Mouse (Mus musculus) liver, adult 2 months (tissue): ENCODE results near the gene Cd34. TPM values are rescaled to one million over a fixed set of nuclear protein-coding genes. Genes with fewer than 3 reads are reported as not detected.

Experiments
- DNase-seq: peaks from one replicate; pipeline ENCODE4 v3.0.0-alpha.2; 2011; ENCODE audit warnings: low read depth, low spot score; ENCODE audit errors: extremely low read depth
- H3K27ac ChIP-seq: fragments of 200-500 bp; replicated peaks from 2 replicates; pipeline ENCODE4 v1.5.1; 2012; ENCODE audit warnings: low read depth, mild to moderate bottlenecking, control low read depth, inconsistent platforms, low read length; ENCODE audit not compliant: insufficient read depth
- H3K27me3 ChIP-seq: fragments of 200-500 bp; 2 replicates; pipeline ENCODE4 v1.6.1; 2012; ENCODE audit warnings: mild to moderate bottlenecking, moderate library complexity, low read length, inconsistent platforms; ENCODE audit not compliant: control insufficient read depth, insufficient read depth
- H3K36me3 ChIP-seq: fragments of 200-500 bp; 2 replicates; pipeline ENCODE4 v1.6.1; 2012; ENCODE audit warnings: low read length, inconsistent platforms; ENCODE audit not compliant: control insufficient read depth, insufficient read depth
- H3K4me1 ChIP-seq: fragments of 200-500 bp; 2 replicates; pipeline ENCODE4 v1.6.1; 2011; ENCODE audit warnings: low read length; ENCODE audit not compliant: control insufficient read depth, insufficient read depth
- H3K4me3 ChIP-seq: fragments of 200-500 bp; 2 replicates; pipeline ENCODE4 v1.5.1; 2011; ENCODE audit warnings: low read depth, mild to moderate bottlenecking, control low read depth, low read length, moderate library complexity; ENCODE audit not compliant: insufficient read depth
- H3K79me2 ChIP-seq: fragments of 200-500 bp; 2 replicates; pipeline ENCODE4 v1.6.1; 2012; ENCODE audit warnings: inconsistent platforms, mild to moderate bottlenecking, low read length, moderate library complexity; ENCODE audit not compliant: control insufficient read depth, insufficient read depth
- H3K9ac ChIP-seq: fragments of 200-500 bp; 2 replicates; pipeline ENCODE4 v1.6.1; 2012; ENCODE audit warnings: low read depth, mild to moderate bottlenecking, control low read depth, inconsistent platforms, low read length
- CTCF ChIP-seq: fragments of 200-500 bp; IDR thresholded peaks from 2 replicates; pipeline ENCODE4 v1.5.1; 2011; ENCODE audit warnings: low read depth, low read length, control low read depth
- POLR2A ChIP-seq: fragments of 200-500 bp; IDR thresholded peaks from 2 replicates; pipeline ENCODE4 v1.6.1; 2011; ENCODE audit warnings: low read length, control low read depth; ENCODE audit not compliant: insufficient read depth; ENCODE audit errors: extremely low read depth
- WGBS: fragments of 180-500 bp; shearing (Covaris S2); methylation state at CpG from one replicate; pipeline ENCODE4 v1.1.7; 2018; 5-methylcytosine and 5-hydroxymethylcytosine counted together
- polyA plus RNA-seq: library from polyadenylated mRNA; depleted of rRNA; stranded (reverse); fragments of >200 nt; gene quantifications from 2 replicates; pipeline ENCODE4 v1.2.3, GENCODE M21; 2012; rRNA removed
- total RNA-seq: library from RNA; depleted of rRNA; stranded (reverse); fragments of >200 nt; gene quantifications from 2 replicates; pipeline ENCODE4 v1.2.3, GENCODE M21; 2014; rRNA removed

Cd34 gene
- total and polyA plus RNA-seq, 2 experiments, result 0.72 to 1.7 TPM

DNA sequence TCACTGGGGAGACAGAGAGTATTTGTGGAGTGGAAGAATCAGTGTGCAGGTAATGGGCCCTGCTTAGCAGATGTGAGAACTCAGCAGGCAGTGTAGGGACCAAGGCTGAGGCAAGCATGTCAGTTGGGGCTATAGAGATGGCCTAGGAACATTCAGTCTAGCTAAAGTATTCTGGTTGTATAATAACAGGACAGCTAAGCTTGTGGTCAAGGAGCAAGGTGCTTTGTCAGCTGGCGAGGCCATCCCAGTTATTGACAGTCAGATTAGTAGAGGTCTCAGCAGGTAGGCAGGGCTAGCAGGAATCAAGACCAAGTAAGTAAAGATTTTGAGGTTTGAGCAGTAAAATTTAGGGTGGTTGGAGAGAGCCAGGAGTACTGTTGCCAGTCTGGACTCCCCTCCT lies 59.8 kb downstream of the Cd34 start:
- Histone ChIP-seq H3K9ac (no peak overlapping the region), H3K79me2 (peaks cover 29% of the 10 kb centered on the region; the same call in 1 of the 2 replicates), H3K4me1 (peaks cover 14% of the 10 kb centered on the region; the same call in 1 of the 2 replicates), H3K4me3 (no peak overlapping the region), H3K27me3 (no peaks in the 10 kb centered on the region), H3K27ac (no peak overlapping the region), H3K36me3 (no peaks in the 10 kb centered on the region)
- no peak for DNase-seq
- 42% methylated on average over 1 of the region's 1 CpGs for WGBS
- TF ChIP-seq CTCF (no peak), POLR2A (no peak)

DNA sequence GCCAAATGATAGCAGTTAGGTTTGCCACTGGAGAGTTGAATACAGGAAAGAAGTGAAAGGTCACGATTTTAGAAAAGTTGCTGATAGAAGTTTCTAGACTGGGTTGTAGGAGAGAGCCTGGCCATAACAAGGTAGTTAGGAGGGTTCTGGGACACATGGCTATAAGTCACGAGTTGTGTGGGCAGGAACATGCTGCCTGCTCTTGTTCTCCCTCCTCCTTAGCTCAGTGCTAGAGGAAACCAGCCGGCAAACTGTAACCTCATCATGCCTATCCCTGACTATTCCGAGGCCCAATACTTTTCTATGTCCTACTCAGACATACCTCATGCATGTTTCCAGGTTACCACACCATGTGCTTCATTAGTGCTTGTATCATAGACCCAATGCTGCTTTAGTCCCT lies 64.7 kb downstream of the Cd34 start:
- H3K4me3 ChIP-seq, result no peak overlapping the region
- DNase-seq, result no peak
- no peaks in the 10 kb centered on the region; the same call in 1 of the 2 replicates for H3K36me3 ChIP-seq
- H3K27me3 ChIP-seq, result no peaks in the 10 kb centered on the region
- peaks cover 40% of the 10 kb centered on the region; the same call in 1 of the 2 replicates for H3K79me2 ChIP-seq
- H3K4me1 ChIP-seq, result peaks cover 8% of the 10 kb centered on the region
- no peak overlapping the region for H3K27ac ChIP-seq
- H3K9ac ChIP-seq, result no peak overlapping the region
- TF ChIP-seq POLR2A (no peak), CTCF (no peak)
- WGBS, result 86% methylated on average over 4 of the region's 4 CpGs

DNA sequence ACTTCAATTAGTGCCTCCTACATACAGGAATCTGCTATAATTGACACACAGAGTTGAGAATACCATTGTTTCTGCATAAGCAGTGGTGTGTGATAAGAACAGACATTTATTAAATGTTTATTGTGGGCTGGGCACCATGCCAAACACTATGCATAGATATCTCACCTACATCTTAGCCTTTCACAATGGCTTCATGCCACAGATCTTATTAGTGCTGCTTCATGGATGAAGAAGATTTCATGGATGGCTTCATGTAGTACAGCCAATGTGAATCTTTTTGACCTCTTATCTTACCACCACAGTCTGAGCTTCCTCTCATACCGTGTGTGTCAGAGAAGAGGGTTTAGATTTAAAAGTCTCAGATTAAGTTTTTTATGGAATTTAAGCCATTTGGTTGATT lies 65.6 kb downstream of the Cd34 start:
- Histone ChIP-seq H3K36me3 (no peaks in the 10 kb centered on the region; the same call in 1 of the 2 replicates), H3K27me3 (no peaks in the 10 kb centered on the region), H3K9ac (no peak overlapping the region), H3K4me1 (peaks cover 7% of the 10 kb centered on the region), H3K4me3 (no peak overlapping the region), H3K27ac (no peak overlapping the region), H3K79me2 (peaks cover 38% of the 10 kb centered on the region; the same call in 1 of the 2 replicates)
- no peak for DNase-seq
- 80% methylated on average over 1 of the region's 1 CpGs for WGBS
- TF ChIP-seq CTCF, result no peak
- TF ChIP-seq POLR2A, result no peak

DNA sequence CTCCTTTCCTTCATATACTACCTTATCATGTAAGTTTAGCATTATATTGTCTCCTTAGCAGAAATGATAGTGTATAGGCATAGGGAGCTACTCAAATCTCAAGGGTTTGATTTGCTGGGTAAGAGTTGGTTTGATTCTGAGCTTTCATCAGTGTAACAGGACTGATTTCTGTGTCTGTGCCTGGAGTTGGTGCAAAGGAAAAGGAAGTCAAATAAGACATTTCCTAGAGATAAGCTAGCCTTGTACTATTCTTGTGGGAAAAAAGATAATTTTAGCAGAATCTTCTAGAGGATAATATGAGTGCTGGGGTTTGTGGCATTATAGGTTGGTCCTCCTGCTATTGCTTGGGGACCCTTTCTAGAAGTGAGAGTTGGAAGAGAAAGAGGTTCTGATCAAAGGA lies 67.6 kb downstream of the Cd34 start:
- no peak overlapping the region for H3K9ac ChIP-seq
- TF ChIP-seq POLR2A (no peak), CTCF (no peak)
- H3K27ac ChIP-seq, result peak overlapping the region; percentile 32; the same call in 1 of the 2 replicates
- no peaks in the 10 kb centered on the region for H3K27me3 ChIP-seq
- H3K79me2 ChIP-seq, result peaks cover 37% of the 10 kb centered on the region; the same call in 1 of the 2 replicates
- H3K4me3 ChIP-seq, result no peak overlapping the region
- no peaks in the 10 kb centered on the region; the same call in 1 of the 2 replicates for H3K36me3 ChIP-seq
- no peak for DNase-seq
- H3K4me1 ChIP-seq, result peaks cover 6% of the 10 kb centered on the region

Other genes with a start within 250 kb of the Cd34 start
- gene Cd46, start 153.4 kb downstream of the Cd34 start, total RNA-seq, result 1.0 and 1.1 TPM in 2 replicates
- gene Cd46, start 153.4 kb downstream of the Cd34 start, polyA plus RNA-seq, result 0.14 and 0.20 TPM in 2 replicates
- 98.5 and 116 TPM in 2 replicates for gene Cr1l, start 192.8 kb downstream of the Cd34 start, total RNA-seq
- gene Cr1l, start 192.8 kb downstream of the Cd34 start, polyA plus RNA-seq, result 52.0 and 64.6 TPM in 2 replicates
- gene Cr2, start 237.9 kb downstream of the Cd34 start, total RNA-seq, result 0.18 and 1.0 TPM in 2 replicates
- 0.04 TPM in 1 of 2 replicates, not detected in the other for gene Cr2, start 237.9 kb downstream of the Cd34 start, polyA plus RNA-seq